Mouse (Mus musculus): Measurements from ENCODE around the gene Zfp985. TPM values are rescaled to one million over a fixed set of nuclear protein-coding genes. Genes with fewer than 3 reads are reported as not detected.
"Not testable (repeated sequence)": the region's sequence is repeated elsewhere in the genome, so short reads cannot be mapped to it uniquely, and the experiment has no call there.

Gene Zfp985
- polyA plus RNA-seq, 1 experiment from 2014 or later = 0.10 TPM

DNA sequence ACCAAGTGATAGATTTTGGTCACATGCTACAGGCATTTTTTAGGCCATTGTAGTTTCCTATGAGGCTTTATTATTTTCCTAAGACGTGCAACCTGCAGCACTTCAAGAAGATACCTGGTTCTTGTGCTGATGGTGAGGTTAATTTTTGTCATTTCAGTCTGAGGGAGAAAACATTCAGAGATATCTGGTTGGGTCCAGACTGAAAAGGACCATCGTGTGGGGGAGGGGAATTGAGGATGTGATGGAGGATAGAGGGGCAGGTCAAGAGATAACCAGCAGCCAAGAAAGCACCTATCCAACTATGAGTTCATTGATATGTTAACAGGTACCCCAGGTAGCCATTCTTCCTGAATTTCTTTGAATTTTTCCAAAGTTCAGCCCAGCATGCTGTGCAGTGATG is 1.3 kb downstream of the Zfp985 start:
- not testable (repeated sequence) for H3K27me3 ChIP-seq (ENCODE audit: control insufficient read depth, insufficient read depth, low read depth, low read length); H3K27ac ChIP-seq (ENCODE audit: low read length); H3K9ac ChIP-seq (ENCODE audit: low read depth, low read length); H3K4me3 ChIP-seq (ENCODE audit: low read depth, low read length); H3K36me3 ChIP-seq (ENCODE audit: control insufficient read depth, insufficient read depth, low read length); ATAC-seq; H3K4me2 ChIP-seq (ENCODE audit: low read length); H3K4me1 ChIP-seq (ENCODE audit: control insufficient read depth, insufficient read depth, low read length)
- WGBS = 77% methylated on average over 2 of the region's 2 CpGs
- H3K9me3 ChIP-seq (replicated peaks; ENCODE audit: control insufficient read depth, low read length, poor library complexity, severe bottlenecking) = peaks cover 11% of the 10 kb centered on the region

DNA sequence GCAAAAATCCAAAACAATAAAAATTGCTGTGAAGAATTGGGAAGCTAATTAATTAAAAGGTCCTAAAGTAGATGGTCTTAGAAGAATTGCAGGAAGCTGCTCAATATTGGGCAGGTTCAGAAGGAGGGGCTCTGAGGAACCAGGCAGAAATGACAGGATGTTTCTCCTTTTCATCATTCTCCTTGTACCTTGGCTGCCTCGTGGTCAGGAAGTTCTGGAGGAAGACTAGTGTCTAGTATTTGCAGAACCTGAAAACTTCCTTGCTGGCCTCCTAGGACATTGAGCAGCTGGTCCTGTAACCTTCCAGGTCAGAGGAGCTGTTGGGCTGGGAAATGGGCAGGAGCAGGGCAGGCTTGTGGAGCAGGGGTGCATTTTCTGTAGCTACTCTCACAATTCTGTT is 3.8 kb downstream of the Zfp985 start:
- H3K9ac ChIP-seq (ENCODE audit: low read depth, low read length); ATAC-seq; H3K36me3 ChIP-seq (ENCODE audit: control insufficient read depth, insufficient read depth, low read length); H3K27me3 ChIP-seq (ENCODE audit: control insufficient read depth, insufficient read depth, low read depth, low read length); H3K4me3 ChIP-seq (ENCODE audit: low read depth, low read length); H3K4me2 ChIP-seq (ENCODE audit: low read length); H3K4me1 ChIP-seq (ENCODE audit: control insufficient read depth, insufficient read depth, low read length); H3K27ac ChIP-seq (ENCODE audit: low read length): not testable (repeated sequence)
- 62% methylated on average over 1 of the region's 1 CpGs for WGBS
- peaks cover 11% of the 10 kb centered on the region for H3K9me3 ChIP-seq (replicated peaks; ENCODE audit: control insufficient read depth, low read length, poor library complexity, severe bottlenecking)

DNA sequence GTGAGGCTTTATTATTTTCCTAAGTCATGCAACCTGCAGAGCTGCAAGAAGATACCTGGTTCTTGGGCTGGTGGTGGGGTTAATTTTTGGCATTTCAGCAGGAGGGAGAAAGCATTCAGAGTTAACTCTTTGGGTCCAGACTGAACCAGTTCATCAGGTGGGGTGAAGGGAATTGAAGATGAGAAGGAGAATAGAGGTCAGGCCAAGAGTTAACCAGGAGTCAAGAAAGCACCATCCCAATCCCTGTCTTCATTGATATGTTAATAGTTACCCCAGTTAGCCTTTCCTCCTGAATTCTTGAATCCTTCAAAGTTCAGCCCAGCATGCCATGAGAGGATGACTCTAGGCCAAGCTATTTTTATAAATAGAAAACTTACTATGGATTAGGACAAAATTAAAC is 4.9 kb downstream of the Zfp985 start:
- not testable (repeated sequence) for H3K4me3 ChIP-seq (ENCODE audit: low read depth, low read length); H3K27ac ChIP-seq (ENCODE audit: low read length); H3K9me3 ChIP-seq (replicated peaks; ENCODE audit: control insufficient read depth, low read length, poor library complexity, severe bottlenecking); H3K27me3 ChIP-seq (ENCODE audit: control insufficient read depth, insufficient read depth, low read depth, low read length); H3K36me3 ChIP-seq (ENCODE audit: control insufficient read depth, insufficient read depth, low read length); H3K9ac ChIP-seq (ENCODE audit: low read depth, low read length); H3K4me2 ChIP-seq (ENCODE audit: low read length); H3K4me1 ChIP-seq (ENCODE audit: control insufficient read depth, insufficient read depth, low read length); ATAC-seq

DNA sequence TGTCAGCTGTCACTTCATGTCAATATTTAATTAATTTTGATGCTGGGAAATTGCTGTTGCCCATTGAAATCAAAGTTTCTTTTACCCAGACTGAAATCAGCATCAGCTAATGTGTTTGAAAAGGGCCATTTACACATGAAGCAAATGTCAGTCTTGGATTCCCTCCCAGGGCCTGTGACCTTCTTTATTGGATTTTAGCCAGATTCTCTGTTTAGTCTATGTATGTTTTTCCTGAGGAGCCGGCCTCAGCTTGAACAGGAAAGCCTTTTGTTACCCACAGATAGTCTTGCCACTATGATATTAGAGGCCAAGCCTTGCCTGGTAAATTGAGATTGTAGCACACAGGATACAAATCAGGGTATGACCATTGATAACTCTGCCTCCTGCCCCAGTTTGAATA is 6.0 kb downstream of the Zfp985 start:
- H3K4me3 ChIP-seq (ENCODE audit: low read depth, low read length); H3K4me2 ChIP-seq (ENCODE audit: low read length); H3K9ac ChIP-seq (ENCODE audit: low read depth, low read length); H3K4me1 ChIP-seq (ENCODE audit: control insufficient read depth, insufficient read depth, low read length); ATAC-seq; H3K27ac ChIP-seq (ENCODE audit: low read length); H3K27me3 ChIP-seq (ENCODE audit: control insufficient read depth, insufficient read depth, low read depth, low read length); H3K9me3 ChIP-seq (replicated peaks; ENCODE audit: control insufficient read depth, low read length, poor library complexity, severe bottlenecking); H3K36me3 ChIP-seq (ENCODE audit: control insufficient read depth, insufficient read depth, low read length): not testable (repeated sequence)
- 63% methylated on average over 1 of the region's 1 CpGs for WGBS

DNA sequence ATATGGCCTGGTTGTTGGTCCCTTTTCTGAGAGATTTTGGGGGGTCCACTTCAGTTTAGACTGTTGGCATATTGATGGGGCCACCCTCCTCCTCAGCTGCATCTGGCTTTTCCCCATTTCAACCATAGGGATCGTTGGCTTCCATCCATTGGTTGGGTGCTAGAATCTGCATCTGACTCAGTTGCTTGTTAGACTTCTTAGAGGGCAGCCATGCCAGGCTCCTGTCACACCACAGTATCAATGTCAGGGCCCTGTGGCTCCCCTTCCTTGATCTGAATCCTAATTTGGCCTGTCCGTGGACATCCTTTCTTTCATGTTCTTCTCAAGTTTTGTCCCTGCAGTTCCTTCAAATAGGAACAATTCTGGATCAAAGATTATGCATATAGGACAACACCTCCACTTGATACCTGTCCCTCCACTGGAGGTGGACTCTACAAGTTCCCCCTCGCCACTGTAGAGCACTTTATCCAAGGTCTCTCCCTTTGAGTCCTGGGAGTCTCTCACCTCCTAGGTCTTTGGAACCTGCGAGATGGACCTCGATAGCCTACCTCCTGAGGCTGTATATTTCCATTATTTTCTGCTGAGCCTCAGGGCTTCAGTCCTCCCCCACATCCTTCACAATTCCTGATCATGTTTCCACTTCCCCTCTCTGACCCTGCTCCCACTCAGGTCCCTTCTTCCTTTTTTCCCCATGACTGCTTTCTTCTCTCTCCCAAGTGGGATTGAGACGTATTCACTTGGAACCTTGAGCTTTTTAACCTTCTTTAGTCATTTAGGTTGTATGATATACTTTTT is 12.5 kb downstream of the Zfp985 start:
- H3K9ac ChIP-seq (ENCODE audit: low read depth, low read length) = no peak overlapping the region
- H3K27me3 ChIP-seq (ENCODE audit: control insufficient read depth, insufficient read depth, low read depth, low read length) = no peaks in the 10 kb centered on the region
- 73% methylated on average over 6 of the region's 6 CpGs for WGBS
- peaks cover 12% of the 10 kb centered on the region for H3K9me3 ChIP-seq (replicated peaks; ENCODE audit: control insufficient read depth, low read length, poor library complexity, severe bottlenecking)
- no peaks in the 10 kb centered on the region for H3K36me3 ChIP-seq (ENCODE audit: control insufficient read depth, insufficient read depth, low read length)
- H3K4me2 ChIP-seq (ENCODE audit: low read length) = no peak overlapping the region
- H3K4me1 ChIP-seq (ENCODE audit: control insufficient read depth, insufficient read depth, low read length) = no peaks in the 10 kb centered on the region
- no peak for ATAC-seq
- H3K4me3 ChIP-seq (ENCODE audit: low read depth, low read length) = no peak overlapping the region
- no peak overlapping the region for H3K27ac ChIP-seq (ENCODE audit: low read length)

DNA sequence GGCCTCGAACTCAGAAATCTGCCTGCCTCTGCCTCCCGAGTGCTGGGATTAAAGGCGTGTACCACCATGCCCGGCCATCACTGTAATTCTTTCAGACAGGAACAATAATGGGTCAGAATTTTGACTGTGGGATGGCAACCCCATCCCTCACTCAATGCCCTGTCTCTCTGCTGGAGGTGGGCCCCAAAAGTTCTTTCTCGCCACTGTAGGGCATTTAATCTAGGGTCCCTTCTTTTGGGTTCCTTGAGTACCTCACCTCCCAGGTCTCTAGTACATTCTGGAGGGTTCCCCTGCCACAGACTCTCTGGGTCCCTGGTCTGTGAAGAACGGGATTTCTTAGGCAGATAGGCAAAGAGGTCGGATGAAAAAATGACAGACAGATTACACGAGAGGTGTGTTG is 18.1 kb downstream of the Zfp985 start:
- H3K9ac ChIP-seq (ENCODE audit: low read depth, low read length); H3K27ac ChIP-seq (ENCODE audit: low read length); H3K4me3 ChIP-seq (ENCODE audit: low read depth, low read length); H3K36me3 ChIP-seq (ENCODE audit: control insufficient read depth, insufficient read depth, low read length); H3K4me1 ChIP-seq (ENCODE audit: control insufficient read depth, insufficient read depth, low read length); ATAC-seq; H3K4me2 ChIP-seq (ENCODE audit: low read length); H3K27me3 ChIP-seq (ENCODE audit: control insufficient read depth, insufficient read depth, low read depth, low read length): not testable (repeated sequence)
- H3K9me3 ChIP-seq (replicated peaks; ENCODE audit: control insufficient read depth, low read length, poor library complexity, severe bottlenecking) = peaks cover 14% of the 10 kb centered on the region
- 87% methylated on average over 8 of the region's 8 CpGs for WGBS

DNA sequence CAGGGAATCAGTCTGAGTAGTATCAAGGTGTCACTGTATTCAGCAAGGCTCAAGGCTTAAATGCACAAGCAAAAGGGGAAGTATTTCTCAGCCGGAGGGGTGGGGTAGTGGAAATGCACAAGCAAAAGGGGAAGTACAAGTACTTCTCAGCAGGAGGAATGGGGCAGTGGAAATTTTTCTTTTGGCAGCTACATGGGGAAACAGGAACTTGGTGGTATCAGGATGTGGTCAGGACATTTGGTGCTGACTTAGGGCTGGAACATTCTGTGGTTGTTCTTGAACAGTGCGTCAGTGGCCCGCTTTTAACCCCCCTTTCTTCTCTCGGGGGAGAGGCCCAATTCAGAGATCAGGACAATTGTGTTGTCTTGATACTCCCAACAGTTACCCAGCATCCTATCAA is 26.3 kb downstream of the Zfp985 start:
- not testable (repeated sequence) for H3K4me2 ChIP-seq (ENCODE audit: low read length); H3K4me1 ChIP-seq (ENCODE audit: control insufficient read depth, insufficient read depth, low read length); ATAC-seq; H3K27me3 ChIP-seq (ENCODE audit: control insufficient read depth, insufficient read depth, low read depth, low read length); H3K4me3 ChIP-seq (ENCODE audit: low read depth, low read length); H3K9ac ChIP-seq (ENCODE audit: low read depth, low read length); H3K36me3 ChIP-seq (ENCODE audit: control insufficient read depth, insufficient read depth, low read length); H3K27ac ChIP-seq (ENCODE audit: low read length); H3K9me3 ChIP-seq (replicated peaks; ENCODE audit: control insufficient read depth, low read length, poor library complexity, severe bottlenecking)
- WGBS = 92% methylated on average over 4 of the region's 4 CpGs

DNA sequence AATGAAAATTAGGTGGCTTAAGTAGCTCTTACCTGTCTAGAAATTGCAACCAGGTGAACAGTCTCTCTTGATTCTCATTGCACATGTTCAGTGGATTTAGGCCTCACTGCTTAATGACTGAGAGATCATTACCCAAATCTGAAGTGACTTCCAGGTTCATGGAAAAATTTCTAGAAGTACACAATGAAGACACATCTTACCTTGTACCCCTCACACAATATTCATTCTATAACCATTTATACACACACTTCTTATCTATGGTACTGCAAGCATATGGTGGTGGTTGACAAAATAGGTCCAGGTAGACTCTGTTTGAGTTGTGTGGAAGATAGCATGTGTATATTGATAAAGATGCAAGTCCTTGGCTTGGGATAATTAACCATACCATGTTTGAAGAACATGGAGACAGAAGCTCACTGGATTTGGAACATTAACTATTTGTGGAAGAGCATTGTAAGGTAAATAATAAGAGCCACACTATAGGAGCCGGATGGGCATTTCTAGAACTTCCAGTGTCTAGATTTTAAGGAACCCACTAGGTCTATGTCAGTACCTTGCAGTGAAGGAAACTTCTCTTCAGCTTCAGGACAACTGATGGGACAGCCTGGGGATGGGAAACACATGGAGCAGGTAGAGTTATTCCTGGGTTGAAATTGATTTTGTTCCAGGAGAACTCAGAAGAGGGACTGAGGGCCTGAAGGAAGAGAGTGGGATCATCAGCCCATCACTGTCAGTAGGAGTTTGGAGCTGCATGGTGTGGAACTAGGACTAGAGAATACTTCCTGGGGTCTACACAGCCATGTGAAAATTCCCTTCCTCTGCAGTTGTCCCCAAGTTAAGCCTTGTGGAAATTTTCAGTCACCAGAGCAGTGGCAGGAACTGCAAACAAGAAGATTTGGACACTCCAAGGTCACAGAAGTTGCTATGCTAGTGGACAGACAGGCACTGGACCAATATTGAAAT is 33.7 kb downstream of the Zfp985 start:
- WGBS = 51% methylated on average over 1 of the region's 1 CpGs
- ATAC-seq = no peak

DNA sequence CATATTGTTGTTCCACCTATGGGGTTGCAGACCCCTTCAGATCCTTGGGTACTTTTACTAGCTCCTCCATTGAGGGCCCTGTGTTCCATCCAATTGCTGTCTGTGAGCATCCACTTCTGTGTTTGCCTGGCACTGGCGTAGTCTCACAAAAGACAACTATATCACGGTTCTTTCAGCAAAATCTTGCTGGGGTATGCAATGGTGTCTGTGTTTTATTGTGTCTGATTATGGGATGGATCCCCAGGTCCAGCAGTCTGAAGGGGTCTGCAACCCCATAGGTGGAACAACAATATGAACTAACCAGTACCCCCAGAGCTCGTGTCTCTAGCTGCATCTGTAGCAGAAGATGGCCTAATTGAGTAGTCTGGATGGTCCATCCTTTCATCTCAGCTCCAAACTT is 41.6 kb downstream of the Zfp985 start:
- 82% methylated on average over 3 of the region's 3 CpGs for WGBS

More for the DNA sequence above, 33.7 kb downstream of the Zfp985 start:
- H3K9ac ChIP-seq (ENCODE audit: low read depth, low read length) = no peak overlapping the region
- no peaks in the 10 kb centered on the region for H3K27me3 ChIP-seq (ENCODE audit: control insufficient read depth, insufficient read depth, low read depth, low read length)
- no peak overlapping the region for H3K27ac ChIP-seq (ENCODE audit: low read length)
- peaks cover 11% of the 10 kb centered on the region for H3K9me3 ChIP-seq (replicated peaks; ENCODE audit: control insufficient read depth, low read length, poor library complexity, severe bottlenecking)
- H3K36me3 ChIP-seq (ENCODE audit: control insufficient read depth, insufficient read depth, low read length) = no peaks in the 10 kb centered on the region
- H3K4me1 ChIP-seq (ENCODE audit: control insufficient read depth, insufficient read depth, low read length) = no peaks in the 10 kb centered on the region
- H3K4me2 ChIP-seq (ENCODE audit: low read length) = no peak overlapping the region
- no peak overlapping the region for H3K4me3 ChIP-seq (ENCODE audit: low read depth, low read length)

More for the DNA sequence above, 41.6 kb downstream of the Zfp985 start:
- not testable (repeated sequence) for H3K27ac ChIP-seq (ENCODE audit: low read length); H3K4me3 ChIP-seq (ENCODE audit: low read depth, low read length); H3K36me3 ChIP-seq (ENCODE audit: control insufficient read depth, insufficient read depth, low read length); H3K9ac ChIP-seq (ENCODE audit: low read depth, low read length); ATAC-seq; H3K27me3 ChIP-seq (ENCODE audit: control insufficient read depth, insufficient read depth, low read depth, low read length); H3K4me1 ChIP-seq (ENCODE audit: control insufficient read depth, insufficient read depth, low read length); H3K4me2 ChIP-seq (ENCODE audit: low read length)
- peaks cover 12% of the 10 kb centered on the region for H3K9me3 ChIP-seq (replicated peaks; ENCODE audit: control insufficient read depth, low read length, poor library complexity, severe bottlenecking)

Measured in midbrain, embryonic 16.5 days (tissue).